Mouse (Mus musculus) MEL (cell line): ENCODE data around the gene Mettl26. TPM values are rescaled to one million over a fixed set of nuclear protein-coding genes. Genes with fewer than 3 reads are reported as not detected.

Source experiments
- DNase-seq: peaks from one replicate; pipeline ENCODE4 v3.0.0; 2011; ENCODE audit warnings: low read depth, low spot score
- H3K27ac ChIP-seq: 2 replicates; pipeline ENCODE4 v1.5.1; 2012; ENCODE audit warnings: low read depth, mild to moderate bottlenecking, control low read depth, low read length, moderate library complexity; ENCODE audit not compliant: control insufficient read depth
- H3K27me3 ChIP-seq, 2 experiments: fragments of 150-350 bp in 1 of 2; sonication (generic) in 1 of 2; 2 replicates each; pipeline ENCODE4 v1.6.1; 2012; ENCODE audit warnings: low read length in 2 of 2, mild to moderate bottlenecking in 2 of 2, improper control_type of control experiment in 1 of 2, moderate library complexity in 1 of 2; ENCODE audit not compliant: insufficient read depth in 2 of 2, control insufficient read depth in 1 of 2
- H3K36me3 ChIP-seq, 2 experiments: 2 replicates each; pipeline ENCODE4 v1.6.1; 2012 to 2014; ENCODE audit warnings: low read length in 2 of 2, improper control_type of control experiment in 1 of 2, inconsistent platforms in 1 of 2, mild to moderate bottlenecking in 1 of 2; ENCODE audit not compliant: insufficient read depth in 2 of 2, control insufficient read depth in 1 of 2
- H3K4me1 ChIP-seq, 2 experiments: fragments of 150-350 bp in 1 of 2; sonication (generic) in 1 of 2; 2 replicates each; pipeline ENCODE4 v1.6.1; 2012; ENCODE audit warnings: low read length in 2 of 2, improper control_type of control experiment in 1 of 2, mild to moderate bottlenecking in 1 of 2; ENCODE audit not compliant: insufficient read depth in 2 of 2, control insufficient read depth in 1 of 2
- H3K4me3 ChIP-seq, 2 experiments: fragments of 150-350 bp in 1 of 2; sonication (generic) in 1 of 2; 2 replicates each; pipeline ENCODE4 v1.5.1; 2012; ENCODE audit warnings: low read depth in 2 of 2, low read length in 2 of 2, mild to moderate bottlenecking in 2 of 2, moderate library complexity in 2 of 2, control low read depth in 1 of 2, improper control_type of control experiment in 1 of 2; ENCODE audit not compliant: control insufficient read depth in 1 of 2, insufficient read depth in 1 of 2
- H3K79me2 ChIP-seq: 2 replicates; pipeline ENCODE4 v1.6.1; 2012; ENCODE audit warnings: mild to moderate bottlenecking, low read length, moderate library complexity; ENCODE audit not compliant: control insufficient read depth, poor library complexity, insufficient read depth
- H3K9ac ChIP-seq: 2 replicates; pipeline ENCODE4 v1.6.1; 2012; ENCODE audit warnings: low read depth, mild to moderate bottlenecking, control low read depth, low read length, moderate library complexity; ENCODE audit not compliant: control insufficient read depth, poor library complexity, severe bottlenecking
- H3K9me3 ChIP-seq: fragments of 150-350 bp; sonication (generic); replicated peaks from 2 replicates; pipeline ENCODE4 v1.6.1; 2012; ENCODE audit warnings: mild to moderate bottlenecking, low read length, improper control_type of control experiment, moderate library complexity; ENCODE audit not compliant: insufficient read depth
- BHLHE40 ChIP-seq: IDR thresholded peaks from 2 replicates; pipeline ENCODE4 v1.6.1; 2012; ENCODE audit warnings: low read depth, mild to moderate bottlenecking, inconsistent platforms, low read length, improper control_type of control experiment, borderline replicate concordance
- CHD2 ChIP-seq: IDR thresholded peaks from 2 replicates; pipeline ENCODE4 v1.6.1; 2011; ENCODE audit warnings: low read length, improper control_type of control experiment
- ELF1 ChIP-seq: IDR thresholded peaks from 2 replicates; pipeline ENCODE4 v1.6.1; 2014; ENCODE audit warnings: low read depth, mild to moderate bottlenecking, inconsistent platforms, low read length, improper control_type of control experiment, moderate library complexity
- EP300 ChIP-seq, 2 experiments: IDR thresholded peaks; 2 replicates each; pipeline ENCODE4 v1.6.1; 2011; ENCODE audit warnings: improper control_type of control experiment in 2 of 2, low read length in 2 of 2, low read depth in 1 of 2, mild to moderate bottlenecking in 1 of 2
- GABPA ChIP-seq: IDR thresholded peaks from 2 replicates; pipeline ENCODE4 v1.6.1; 2012; ENCODE audit warnings: low read depth, mild to moderate bottlenecking, inconsistent platforms, low read length, improper control_type of control experiment, moderate library complexity
- KAT2A ChIP-seq: conservative IDR thresholded peaks from 2 replicates; pipeline ENCODE4 v1.6.1; 2012; ENCODE audit warnings: low read depth, low read length, improper control_type of control experiment, inconsistent platforms
- MAX ChIP-seq: IDR thresholded peaks from 2 replicates; pipeline ENCODE4 v1.6.1; 2011; ENCODE audit warnings: low read length, improper control_type of control experiment
- MAZ ChIP-seq: IDR thresholded peaks from 2 replicates; pipeline ENCODE4 v1.6.1; 2012; ENCODE audit warnings: low read depth, mild to moderate bottlenecking, inconsistent platforms, low read length, improper control_type of control experiment
- MEF2A ChIP-seq: IDR thresholded peaks from 2 replicates; pipeline ENCODE4 v1.6.1; 2014; ENCODE audit warnings: low read depth, mild to moderate bottlenecking, inconsistent platforms, low read length, improper control_type of control experiment; ENCODE audit not compliant: poor library complexity, insufficient replicate concordance, severe bottlenecking; ENCODE audit errors: extremely low read depth
- POLR2AphosphoS2 ChIP-seq: IDR thresholded peaks from 2 replicates; pipeline ENCODE4 v1.6.1; 2011; ENCODE audit warnings: low read length, improper control_type of control experiment
- POLR2AphosphoS5 ChIP-seq: IDR thresholded peaks from 2 replicates; pipeline ENCODE4 v1.6.1; 2012; ENCODE audit warnings: low read depth, borderline replicate concordance, mild to moderate bottlenecking, inconsistent platforms, low read length, moderate library complexity, mixed read lengths
- SIN3A ChIP-seq: IDR thresholded peaks from 2 replicates; pipeline ENCODE4 v1.6.1; 2012; ENCODE audit warnings: low read length, improper control_type of control experiment, inconsistent platforms
- TAL1 ChIP-seq: IDR thresholded peaks from 2 replicates; pipeline ENCODE4 v1.6.1; 2012; ENCODE audit warnings: mild to moderate bottlenecking, inconsistent platforms, low read length, moderate library complexity, mixed read lengths
- TBP ChIP-seq: IDR thresholded peaks from 2 replicates; pipeline ENCODE4 v1.8.0; 2011; ENCODE audit warnings: low read depth, low read length, improper control_type of control experiment
- TCF12 ChIP-seq: IDR thresholded peaks from 2 replicates; pipeline ENCODE4 v1.6.1; 2014; ENCODE audit warnings: low read depth, mild to moderate bottlenecking, inconsistent platforms, low read length, improper control_type of control experiment, moderate library complexity
- UBTF ChIP-seq: IDR thresholded peaks from 2 replicates; pipeline ENCODE4 v1.6.1; 2012; ENCODE audit warnings: low read depth, mild to moderate bottlenecking, inconsistent platforms, low read length, improper control_type of control experiment, moderate library complexity, borderline replicate concordance; ENCODE audit not compliant: insufficient read depth
- USF2 ChIP-seq, 2 experiments: IDR thresholded peaks; 2 replicates each; pipeline ENCODE4 v1.6.1; 2011 to 2012; ENCODE audit warnings: improper control_type of control experiment in 2 of 2, low read length in 2 of 2, borderline replicate concordance in 1 of 2, inconsistent platforms in 1 of 2, low read depth in 1 of 2, mild to moderate bottlenecking in 1 of 2; ENCODE audit not compliant: insufficient read depth in 1 of 2
- ZC3H11A ChIP-seq: IDR thresholded peaks from 2 replicates; pipeline ENCODE4 v1.6.1; 2012; ENCODE audit warnings: low read depth, mild to moderate bottlenecking, inconsistent platforms, low read length, improper control_type of control experiment
- ZKSCAN1 ChIP-seq: IDR thresholded peaks from 2 replicates; pipeline ENCODE4 v1.6.1; 2012; ENCODE audit warnings: low read depth, mild to moderate bottlenecking, inconsistent platforms, low read length, improper control_type of control experiment, moderate library complexity
- ZNF384 ChIP-seq: IDR thresholded peaks from 2 replicates; pipeline ENCODE4 v1.6.1; 2012; ENCODE audit warnings: low read depth, mild to moderate bottlenecking, inconsistent platforms, low read length, improper control_type of control experiment
- polyA plus RNA-seq, 2 experiments: library from polyadenylated mRNA; stranded (reverse) in 1 of 2; unstranded in 1 of 2; fragments of >175 nt in 1 of 2; fragments of >200 nt in 1 of 2; gene quantifications; 2 replicates each; pipeline versions ENCODE4 v1.2.1 to v1.2.4; 2012; ENCODE audit warnings: low replicate concordance in 2 of 2, low read depth in 1 of 2; ENCODE audit not compliant: insufficient read length in 2 of 2, insufficient read depth in 1 of 2, missing spikeins in 1 of 2
- total RNA-seq: library from RNA; depleted of rRNA; stranded (reverse); fragments of 300-350 nt; gene quantifications from 2 replicates; pipeline ENCODE4 v1.2.3, GENCODE M21; 2012

Mettl26 gene
- total and polyA plus RNA-seq, 3 experiments = 31.7 to 50.6 TPM; not detected in 1

- Histone ChIP-seq H3K9ac (no peak within 1 kb of the TSS), H3K4me3 (no peak within 1 kb of the TSS), H3K36me3 (peaks cover 0 to 3% of the 10 kb centered on the region in 2 experiments; a peak in 2 of 4 replicates), H3K9me3 (no peaks in the 10 kb centered on the region), H3K4me1 (peaks cover 3 to 15% of the 10 kb centered on the region in 2 experiments; a peak in 3 of 4 replicates), H3K27me3 (no peaks in the 10 kb centered on the region), H3K79me2 (peaks cover 11% of the 10 kb centered on the region), H3K27ac (no peak within 1 kb of the TSS)
- no peak for DNase-seq
- TF ChIP-seq POLR2AphosphoS2 (no peak), POLR2AphosphoS5 (0 out of 2 replicates have a peak, but pooled peaks have one; percentile 54), KAT2A (no peak), USF2 (IDR thresholded peaks at IDR 0.05; ENCODE audit: borderline replicate concordance in 1 of 2, insufficient read depth in 1 of 2, low read depth in 1 of 2, low read length in 2 of 2) (no peak)
These were observed 33.6 kb upstream of the Mettl26 start, which contains the start of gene Gm20683 for GRCm38 (mm10) chr17:25841117-25841880. Gene Gm20683, minus strand, starts transcription at chr17:25841763.

- DNase-seq = peak; percentile 40
- H3K9ac ChIP-seq = no peak overlapping the region
- TF ChIP-seq TCF12 = no peak
- TF ChIP-seq UBTF = no peak
- TF ChIP-seq ZC3H11A = no peak
- peak; percentile 98 for TF ChIP-seq TBP
- TF ChIP-seq MAZ = no peak
- TF ChIP-seq MEF2A = no peak
- no peak for TF ChIP-seq MAX
- 0 out of 2 replicates have a peak, but pooled peaks have one; percentile 21 for TF ChIP-seq TAL1
- TF ChIP-seq CHD2 = no peak
- no peak for TF ChIP-seq ZNF384
- no peak for TF ChIP-seq GABPA
- TF ChIP-seq ELF1 = no peak
- TF ChIP-seq SIN3A = no peak
- TF ChIP-seq EP300 (IDR thresholded peaks at IDR 0.05; ENCODE audit: low read depth in 1 of 2, low read length in 2 of 2) = no peak
- no peak for TF ChIP-seq BHLHE40
- no peak for TF ChIP-seq ZKSCAN1
These were observed 32.4 kb upstream of the Mettl26 start for GRCm38 (mm10) chr17:25842509-25842908.

More at GRCm38 (mm10) chr17:25842509-25842908, 32.4 kb upstream of the Mettl26 start:
- H3K27ac ChIP-seq = no peak overlapping the region
- H3K79me2 ChIP-seq = peaks cover 11% of the 10 kb centered on the region
- no peak overlapping the region for H3K4me3 ChIP-seq
- no peaks in the 10 kb centered on the region for H3K9me3 ChIP-seq
- peaks cover 3 to 15% of the 10 kb centered on the region in 2 experiments; a peak in 3 of 4 replicates for H3K4me1 ChIP-seq
- H3K27me3 ChIP-seq = no peaks in the 10 kb centered on the region
- peaks cover 0 to 3% of the 10 kb centered on the region in 2 experiments; a peak in 2 of 4 replicates for H3K36me3 ChIP-seq
